Mouse (Mus musculus) kidney, postnatal 4 days (tissue): Measurements from ENCODE around the gene Ccdc102a.

Source experiments
- DNase-seq, 2 experiments: peaks; one replicate each; pipeline ENCODE4 v3.0.0; 2021; ENCODE audit warnings: mixed read lengths in 2 of 2

The Ccdc102a gene

GRCm38 (mm10) chr8:94919256-94919655 lies 1.4 kb upstream of the Ccdc102a start:
- no peak for DNase-seq

- peak; percentile 98 to 99 for DNase-seq
Measured at GRCm38 (mm10) chr8:94917352-94917751, 546 bp downstream of the Ccdc102a start.

- no peak for DNase-seq
Measured at GRCm38 (mm10) chr8:94916960-94917324, 956 bp downstream of the Ccdc102a start.

GRCm38 (mm10) chr8:94916311-94916959 lies 1.5 kb downstream of the Ccdc102a start:
- DNase-seq, result peak in 1 of 2 experiments; percentile 37

- peak; percentile 67 to 73 for DNase-seq
Measured at GRCm38 (mm10) chr8:94914701-94915101, 3.2 kb downstream of the Ccdc102a start.

GRCm38 (mm10) chr8:94914256-94914655 lies 3.6 kb downstream of the Ccdc102a start:
- no peak for DNase-seq

- DNase-seq, result peak; percentile 80 to 88
Measured at GRCm38 (mm10) chr8:94913061-94913660, 4.7 kb downstream of the Ccdc102a start.

GRCm38 (mm10) chr8:94908847-94909246 lies 9.1 kb downstream of the Ccdc102a start:
- DNase-seq, result peak; percentile 90 to 92

GRCm38 (mm10) chr8:94907591-94908300 lies 10.2 kb downstream of the Ccdc102a start:
- DNase-seq, result peak; percentile 53 to 69

- peak; percentile 92 to 94 for DNase-seq
Measured at GRCm38 (mm10) chr8:94904450-94905175, 13.3 kb downstream of the Ccdc102a start.

- DNase-seq, result peak; percentile 60 to 71
Measured at GRCm38 (mm10) chr8:94903709-94904108, 14.2 kb downstream of the Ccdc102a start.

- peak in 1 of 2 experiments; percentile 47 for DNase-seq
Measured at GRCm38 (mm10) chr8:94901031-94901430, 16.9 kb downstream of the Ccdc102a start.

- DNase-seq, result no peak
Measured at GRCm38 (mm10) chr8:94900617-94901016, 17.3 kb downstream of the Ccdc102a start.

GRCm38 (mm10) chr8:94899262-94899661 lies 18.6 kb downstream of the Ccdc102a start:
- DNase-seq, result peak; percentile 76 to 84

- no peak for DNase-seq
Measured at GRCm38 (mm10) chr8:94892917-94893316, 25.0 kb downstream of the Ccdc102a start.

GRCm38 (mm10) chr8:94888383-94889036 lies 29.4 kb downstream of the Ccdc102a start:
- DNase-seq, result no peak

- no peak for DNase-seq
Measured at GRCm38 (mm10) chr8:94880742-94881141, 37.2 kb downstream of the Ccdc102a start.

GRCm38 (mm10) chr8:94876820-94877219 lies 41.1 kb downstream of the Ccdc102a start:
- DNase-seq, result no peak

GRCm38 (mm10) chr8:94876197-94876730 lies 41.6 kb downstream of the Ccdc102a start, which contains the start of gene Dok4:
Dok4 (minus strand) TSS chr8:94876330.
- peak; percentile 97 for DNase-seq

- DNase-seq, result no peak
Measured at GRCm38 (mm10) chr8:94875871-94876150, 42.1 kb downstream of the Ccdc102a start.

GRCm38 (mm10) chr8:94875096-94875870 lies 42.6 kb downstream of the Ccdc102a start:
- DNase-seq, result peak in 1 of 2 experiments; percentile 38

GRCm38 (mm10) chr8:94874358-94874757 lies 43.5 kb downstream of the Ccdc102a start:
- DNase-seq, result peak; percentile 84 to 87
